In the genomic region with DNA sequence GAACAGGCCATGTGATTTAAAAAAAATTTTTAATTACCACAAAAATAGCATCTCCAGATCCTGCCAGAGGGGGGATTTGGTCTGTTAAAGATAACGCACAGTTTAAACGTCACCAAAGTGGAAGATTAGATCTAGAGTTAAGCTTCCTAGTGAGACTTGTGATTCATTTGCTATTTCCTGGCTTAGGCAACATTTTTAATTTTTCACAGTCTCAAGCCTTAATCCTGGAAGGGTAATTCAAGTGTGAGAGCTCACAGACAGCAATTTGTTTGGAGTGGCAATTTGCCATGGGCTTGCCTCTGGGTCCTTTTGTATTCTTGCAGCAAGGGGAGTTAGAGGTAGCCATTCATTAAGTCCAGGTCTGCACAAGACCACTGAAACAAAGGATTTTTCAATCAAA, we compare ENCODE assay signal across 9 mouse cellular contexts. TPM values are rescaled to one million over a fixed set of nuclear protein-coding genes. Genes with fewer than 3 reads are reported as not detected.
DNase-seq lines count a peak whose midpoint lies in the region; ATAC-seq and TF ChIP-seq lines count a peak whose summit lies in the region.
"Had no signal": no experiment of that assay in that cellular context is flagged by ENCODE, and none has a peak within 500 bp of the region (broad histone marks: within the 10 kb centered on the region; RNA-seq: fewer than 3 reads in every experiment).

No protein-coding gene starts in this region.

- no peak overlapping the region for H3K27ac ChIP-seq in liver, embryonic 11.5 days (ENCODE audit: low read depth, low read length)
- H3K27ac ChIP-seq in liver, embryonic 12.5 days, result no peak overlapping the region
- no peak overlapping the region for H3K27ac ChIP-seq in embryonic facial prominence, embryonic 11.5 days (replicated peaks; ENCODE audit: low read depth, low read length)
- no peak overlapping the region for H3K27ac ChIP-seq in kidney, postnatal 0 days
- H3K27ac ChIP-seq in thymus, adult 2 months (ENCODE audit: control insufficient read depth, insufficient read depth, low read length), result no peak overlapping the region
- H3K27ac ChIP-seq: neural tube, embryonic 13.5 days had no signal

- H3K9ac ChIP-seq in liver, embryonic 11.5 days (ENCODE audit: low read depth, low read length), result no peak overlapping the region
- no peak overlapping the region for H3K9ac ChIP-seq in liver, embryonic 12.5 days
- no peak overlapping the region for H3K9ac ChIP-seq in embryonic facial prominence, embryonic 11.5 days (replicated peaks; ENCODE audit: low read length)
- H3K9ac ChIP-seq in kidney, postnatal 0 days (ENCODE audit: low read depth, low read length), result no peak overlapping the region
- H3K9ac ChIP-seq: neural tube, embryonic 13.5 days had no signal

- H3K36me3 ChIP-seq in liver, embryonic 11.5 days (ENCODE audit: control insufficient read depth, insufficient read depth, low read length), result no peaks in the 10 kb centered on the region
- no peaks in the 10 kb centered on the region for H3K36me3 ChIP-seq in liver, embryonic 12.5 days
- no peaks in the 10 kb centered on the region for H3K36me3 ChIP-seq in embryonic facial prominence, embryonic 11.5 days (replicated peaks; ENCODE audit: control insufficient read depth, insufficient read depth, low read depth, low read length)
- H3K36me3 ChIP-seq in kidney, postnatal 0 days (ENCODE audit: insufficient read depth, low read length), result no peaks in the 10 kb centered on the region
- no peaks in the 10 kb centered on the region for H3K36me3 ChIP-seq in thymus, adult 2 months (ENCODE audit: control insufficient read depth, insufficient read depth, low read length)
- H3K36me3 ChIP-seq: neural tube, embryonic 13.5 days had no signal

- intact Hi-C loops in left cerebral cortex, postnatal 36 days (cut with DNase I), result no loop called here

- no peak for TF ChIP-seq POLR2A in thymus, adult 2 months (IDR thresholded peaks at IDR 0.05; ENCODE audit: control insufficient read depth, extremely low read depth, insufficient read depth, low read length, poor library complexity)

- no peak for ATAC-seq in liver, embryonic 11.5 days (replicated peaks; ENCODE audit: low FRiP score)
- no peak for ATAC-seq in liver, embryonic 12.5 days
- ATAC-seq in embryonic facial prominence, embryonic 11.5 days (replicated peaks; ENCODE audit: insufficient number of reproducible peaks, low FRiP score, low TSS enrichment, low read depth), result no peak
- no peak for ATAC-seq in kidney, postnatal 0 days (replicated peaks; ENCODE audit: low FRiP score, low read depth)

- H3K9me3 ChIP-seq in liver, embryonic 11.5 days (ENCODE audit: control insufficient read depth, low read length), result no peaks in the 10 kb centered on the region
- H3K9me3 ChIP-seq in liver, embryonic 12.5 days (replicated peaks), result no peaks in the 10 kb centered on the region
- H3K9me3 ChIP-seq in embryonic facial prominence, embryonic 11.5 days (replicated peaks; ENCODE audit: control insufficient read depth, low read length), result no peaks in the 10 kb centered on the region
- no peaks in the 10 kb centered on the region for H3K9me3 ChIP-seq in kidney, postnatal 0 days (replicated peaks; ENCODE audit: low read length)
- H3K9me3 ChIP-seq: neural tube, embryonic 13.5 days had no signal

- TF ChIP-seq CTCF in kidney, postnatal 0 days (IDR thresholded peaks at IDR 0.05; ENCODE audit: low read depth), result peak; percentile 29; the same call in 1 of the 2 replicates
- TF ChIP-seq CTCF in thymus, adult 2 months (IDR thresholded peaks at IDR 0.05; ENCODE audit: borderline replicate concordance, control insufficient read depth, extremely low read depth, insufficient read depth, low read length, poor library complexity), result no peak

- H3K4me1 ChIP-seq in liver, embryonic 11.5 days (replicated peaks; ENCODE audit: control insufficient read depth, insufficient read depth, low read length), result no peaks in the 10 kb centered on the region
- peaks cover 6% of the 10 kb centered on the region; the same call in 1 of the 2 replicates for H3K4me1 ChIP-seq in liver, embryonic 12.5 days
- H3K4me1 ChIP-seq in embryonic facial prominence, embryonic 11.5 days (ENCODE audit: control insufficient read depth, insufficient read depth, low read length), result peaks cover 6% of the 10 kb centered on the region; the same call in 1 of the 2 replicates
- H3K4me1 ChIP-seq in kidney, postnatal 0 days (replicated peaks; ENCODE audit: insufficient read depth, low read length), result 0 out of 2 replicates have a peak, but pooled peaks cover 9% of the 10 kb centered on the region
- no peaks in the 10 kb centered on the region for H3K4me1 ChIP-seq in thymus, adult 2 months (replicated peaks; ENCODE audit: control insufficient read depth, insufficient read depth, low read length)

- DNase-seq in adrenal gland, postnatal 36 days, result peak; percentile 12 to 57
- DNase-seq in adrenal gland, postnatal 10 days, result no peak
- DNase-seq in liver, embryonic 11.5 days (ENCODE audit: low spot score), result peak; percentile 5
- peak; percentile 38 for DNase-seq in embryonic facial prominence, embryonic 11.5 days (ENCODE audit: low spot score)
- peak; percentile 84 for DNase-seq in kidney, postnatal 0 days (ENCODE audit: low spot score)
- DNase-seq in left cerebral cortex, postnatal 36 days (ENCODE audit: low spot score in 2 of 2), result no peak
- no peak for DNase-seq in thymus, adult 2 months

- 47% methylated on average over 2 of the region's 2 CpGs for WGBS in liver, embryonic 11.5 days
- WGBS in liver, embryonic 12.5 days (ENCODE audit: insufficient replicate concordance), result 26% methylated on average over 2 of the region's 2 CpGs
- 16% methylated on average over 2 of the region's 2 CpGs for WGBS in embryonic facial prominence, embryonic 11.5 days
- WGBS in kidney, postnatal 0 days, result 20% methylated on average over 2 of the region's 2 CpGs
- 22% methylated on average over 2 of the region's 2 CpGs for WGBS in thymus, adult 2 months

- H3K4me2 ChIP-seq in liver, embryonic 11.5 days, result no peak overlapping the region
- H3K4me2 ChIP-seq in liver, embryonic 12.5 days, result no peak overlapping the region
- H3K4me2 ChIP-seq in embryonic facial prominence, embryonic 11.5 days (ENCODE audit: low read depth, low read length), result no peak overlapping the region
- H3K4me2 ChIP-seq in kidney, postnatal 0 days (ENCODE audit: low read length), result no peak overlapping the region; the same call in 1 of the 2 replicates
- H3K4me2 ChIP-seq: neural tube, embryonic 13.5 days had no signal

- H3K27me3 ChIP-seq in liver, embryonic 11.5 days (replicated peaks; ENCODE audit: control insufficient read depth, insufficient read depth, low read length), result no peaks in the 10 kb centered on the region
- H3K27me3 ChIP-seq in liver, embryonic 12.5 days (replicated peaks), result no peaks in the 10 kb centered on the region
- H3K27me3 ChIP-seq in embryonic facial prominence, embryonic 11.5 days (ENCODE audit: control insufficient read depth, insufficient read depth, low read length), result no peaks in the 10 kb centered on the region
- no peaks in the 10 kb centered on the region for H3K27me3 ChIP-seq in kidney, postnatal 0 days (ENCODE audit: insufficient read depth, low read length)
- H3K27me3 ChIP-seq in thymus, adult 2 months (ENCODE audit: control insufficient read depth, insufficient read depth, low read length), result no peaks in the 10 kb centered on the region
- H3K27me3 ChIP-seq: neural tube, embryonic 13.5 days had no signal

- H3K4me3 ChIP-seq in liver, embryonic 11.5 days (ENCODE audit: low read depth, low read length), result no peak overlapping the region
- H3K4me3 ChIP-seq in liver, embryonic 12.5 days, result no peak overlapping the region
- no peak overlapping the region for H3K4me3 ChIP-seq in embryonic facial prominence, embryonic 11.5 days (ENCODE audit: low read depth, low read length)
- H3K4me3 ChIP-seq in kidney, postnatal 0 days (replicated peaks; ENCODE audit: low read depth, low read length), result no peak overlapping the region
- H3K4me3 ChIP-seq in thymus, adult 2 months (ENCODE audit: control insufficient read depth, insufficient read depth, low read length), result no peak overlapping the region
- H3K4me3 ChIP-seq: neural tube, embryonic 13.5 days had no signal

RNA-seq across cellular contexts. Expression of a gene that starts 40.4 kb away (rescaled TPM):
- 10 to 100 TPM; 49.9 to 81.3 TPM for total RNA-seq in adrenal gland, postnatal 36 days (2021)
- total RNA-seq in adrenal gland, postnatal 10 days (2021), result 10 to 100 TPM; 80.8 to 90.5 TPM
- 120 and 134 TPM in 2 replicates for polyA plus RNA-seq in liver, embryonic 11.5 days (2014; fragmentation: Nextera tagmentation; extraction: Ambion mirVana)
- 76.2 and 80.2 TPM in 2 replicates for polyA plus RNA-seq in liver, embryonic 12.5 days (2016; fragmentation: Nextera tagmentation; extraction: Ambion mirVana)
- polyA plus RNA-seq in embryonic facial prominence, embryonic 11.5 days (2014; fragmentation: Nextera tagmentation; extraction: Ambion mirVana), result 274 and 283 TPM in 2 replicates
- 233 and 263 TPM in 2 replicates for polyA plus RNA-seq in kidney, postnatal 0 days (2015; fragmentation: Nextera tagmentation; extraction: Ambion mirVana)
- 10 to 100 TPM; 23.6 to 25.6 TPM for total RNA-seq in left cerebral cortex, postnatal 36 days (2021)
- polyA plus RNA-seq in thymus, adult 2 months (2012; rRNA removed), result 3.4 and 4.4 TPM in 2 replicates

Comparison
In these comparisons a context has a peak if more than half of its experiments do, and no peak if none do; other contexts are left out.
1. DNase-seq: peak in adrenal gland, postnatal 36 days (2 of 2), liver, embryonic 11.5 days (single experiment), embryonic facial prominence, embryonic 11.5 days (single experiment) and kidney, postnatal 0 days (single experiment); none in adrenal gland, postnatal 10 days (single experiment), left cerebral cortex, postnatal 36 days (0 of 2) and thymus, adult 2 months (single experiment).
2. RNA of a gene that starts 40.4 kb away (polyA plus RNA-seq): 274 to 283 TPM in embryonic facial prominence, embryonic 11.5 days, 233 to 263 TPM in kidney, postnatal 0 days, 120 to 134 TPM in liver, embryonic 11.5 days and 76.2 to 80.2 TPM in liver, embryonic 12.5 days; 3.4 to 4.4 TPM in thymus, adult 2 months; every median in the first group is over 10 times any median in the second.